Mouse (Mus musculus) embryonic facial prominence, embryonic 15.5 days (tissue): ENCODE measurements around the gene Sec13. TPM values are rescaled to one million over a fixed set of nuclear protein-coding genes. Genes with fewer than 3 reads are reported as not detected.
"Not testable (repeated sequence)": the region's sequence is repeated elsewhere in the genome, so short reads cannot be mapped to it uniquely, and the experiment has no call there.

Source experiments
- ATAC-seq: fragments of 200-750 bp; cut with Nextera tagmentation; 2 replicates; pipeline ENCODE4 v1.8.0; 2017; ENCODE audit warnings: low read depth, moderate TSS enrichment; ENCODE audit not compliant: insufficient number of reproducible peaks, low FRiP score, low TSS enrichment
- H3K27ac ChIP-seq: fragments of 300-500 bp; sonication (generic); replicated peaks from 2 replicates; pipeline ENCODE4 v1.5.1; 2015; ENCODE audit warnings: mild to moderate bottlenecking, inconsistent platforms
- H3K27me3 ChIP-seq: fragments of 300-500 bp; sonication (generic); 2 replicates; pipeline ENCODE4 v1.6.1; 2015; ENCODE audit warnings: inconsistent platforms
- H3K36me3 ChIP-seq: fragments of 300-500 bp; sonication (generic); 2 replicates; pipeline ENCODE4 v1.6.1; 2015; ENCODE audit warnings: mild to moderate bottlenecking, inconsistent platforms
- H3K4me1 ChIP-seq: fragments of 300-500 bp; sonication (generic); 2 replicates; pipeline ENCODE4 v1.6.1; 2015; ENCODE audit warnings: inconsistent platforms
- H3K4me2 ChIP-seq: fragments of 300-500 bp; sonication (generic); replicated peaks from 2 replicates; pipeline ENCODE4 v1.6.1; 2015; ENCODE audit warnings: mild to moderate bottlenecking, inconsistent platforms
- H3K4me3 ChIP-seq: fragments of 300-500 bp; sonication (generic); replicated peaks from 2 replicates; pipeline ENCODE4 v1.5.1; 2015; ENCODE audit warnings: mild to moderate bottlenecking, inconsistent platforms
- H3K9ac ChIP-seq: fragments of 300-500 bp; sonication (generic); 2 replicates; pipeline ENCODE4 v1.6.1; 2015; ENCODE audit warnings: inconsistent platforms
- H3K9me3 ChIP-seq: fragments of 300-500 bp; sonication (generic); replicated peaks from 2 replicates; pipeline ENCODE4 v1.6.1; 2016; ENCODE audit warnings: inconsistent platforms
- WGBS: fragments of 180-500 bp; shearing (Covaris S2); methylation state at CpG from one replicate; pipeline ENCODE4 v1.1.7; 2015; 5-methylcytosine and 5-hydroxymethylcytosine counted together
- polyA plus RNA-seq: library from polyadenylated mRNA; unstranded; fragments of >200 nt; fragmentation: Nextera tagmentation; extraction: Ambion mirVana; gene quantifications from 2 replicates; pipeline ENCODE4 v1.2.1, GENCODE M21; 2015

Sec13 gene
- polyA plus RNA-seq, 1 experiment from 2014 or later: 283 TPM

DNA sequence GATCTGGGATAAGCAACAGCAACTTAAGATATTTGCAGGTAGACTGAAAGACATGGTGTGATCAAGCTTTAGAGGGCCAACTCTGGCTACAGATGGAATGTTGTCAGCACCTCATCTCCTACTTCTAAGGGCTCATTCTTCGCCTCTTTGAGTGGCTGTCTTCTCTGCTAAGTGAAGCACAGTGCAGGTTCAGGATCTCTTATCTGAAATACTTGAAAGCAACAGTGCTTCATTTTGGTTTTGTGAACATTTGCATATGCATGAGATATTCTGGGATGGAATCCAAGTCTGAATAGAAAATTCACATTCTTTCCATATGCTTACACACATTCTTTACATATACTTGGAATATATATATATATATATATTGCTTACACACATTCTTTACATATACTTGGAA, 1.8 kb upstream of the Sec13 start:
- no peak for ATAC-seq
- no peak overlapping the region for H3K4me3 ChIP-seq
- H3K4me1 ChIP-seq: peaks cover 14% of the 10 kb centered on the region
- H3K9me3 ChIP-seq: no peaks in the 10 kb centered on the region
- H3K9ac ChIP-seq: no peak overlapping the region
- H3K4me2 ChIP-seq: no peak overlapping the region
- H3K36me3 ChIP-seq: peaks cover 12% of the 10 kb centered on the region
- peaks cover 6% of the 10 kb centered on the region for H3K27me3 ChIP-seq
- no peak overlapping the region for H3K27ac ChIP-seq
- WGBS: 84% methylated on average over 1 of the region's 1 CpGs

DNA sequence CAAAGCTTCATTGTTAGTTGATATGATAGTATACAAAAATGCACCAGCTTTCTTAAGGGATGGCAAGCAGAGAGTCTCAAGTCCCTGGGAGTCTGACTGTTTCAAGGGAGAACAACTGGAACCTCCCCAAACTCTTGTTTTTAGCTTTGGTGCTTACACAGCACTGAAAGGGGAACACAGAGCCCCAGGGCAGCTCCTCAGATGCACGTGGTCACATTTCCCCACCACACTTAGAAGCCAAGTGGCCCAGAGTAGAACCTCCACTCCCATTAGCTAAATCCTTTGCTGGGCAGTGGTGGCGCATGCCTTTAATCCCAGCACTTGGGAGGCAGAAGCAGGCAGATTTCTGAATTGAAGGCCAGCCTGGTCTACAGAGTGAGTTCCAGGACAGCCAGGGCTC, 882 bp upstream of the Sec13 start:
- Histone ChIP-seq H3K4me1 (peaks cover 14% of the 10 kb centered on the region), H3K36me3 (peaks cover 20% of the 10 kb centered on the region), H3K4me3 (no peak overlapping the region), H3K9ac (no peak overlapping the region), H3K27ac (no peak overlapping the region), H3K9me3 (no peaks in the 10 kb centered on the region), H3K4me2 (no peak overlapping the region), H3K27me3 (peaks cover 3% of the 10 kb centered on the region)
- 67% methylated on average over 2 of the region's 2 CpGs for WGBS
- no peak for ATAC-seq

DNA sequence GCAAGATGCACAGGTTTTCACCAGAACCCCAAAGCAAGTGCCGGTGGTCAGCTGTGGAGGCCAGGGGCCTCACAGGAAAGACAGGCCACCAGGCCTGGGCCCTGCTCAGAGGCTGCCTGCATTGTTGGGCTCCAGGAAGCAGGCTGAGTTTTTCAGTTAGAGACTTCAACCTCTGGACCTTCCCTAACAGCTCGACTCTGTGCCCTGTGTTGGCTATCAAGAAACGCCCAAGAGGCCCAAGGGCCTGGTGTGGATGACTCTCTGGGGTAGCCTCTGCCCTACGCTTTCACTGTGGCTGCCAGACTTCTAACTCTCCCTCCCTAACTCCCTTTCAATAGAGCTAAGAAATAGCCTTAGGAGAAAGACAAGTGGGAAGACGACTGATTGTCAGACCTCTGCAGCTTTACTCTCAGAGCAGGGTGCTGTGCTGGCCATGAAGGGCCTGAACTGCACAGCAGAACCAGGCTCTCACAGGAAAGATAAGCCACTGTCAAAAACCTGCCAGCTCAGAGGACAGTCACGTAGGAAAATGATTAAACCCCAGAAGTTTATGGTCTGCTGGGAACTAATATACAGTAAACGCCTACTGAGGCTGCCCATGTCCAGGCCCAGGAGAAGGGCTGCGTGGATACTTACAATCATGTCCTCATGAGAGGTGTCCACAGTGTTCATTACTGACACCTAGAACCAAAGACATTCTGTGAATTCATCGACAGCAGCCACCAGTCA, 3.1 kb downstream of the Sec13 start:
- no peak overlapping the region for H3K27ac ChIP-seq
- no peak overlapping the region for H3K4me3 ChIP-seq
- peaks cover 56% of the 10 kb centered on the region for H3K36me3 ChIP-seq
- no peaks in the 10 kb centered on the region for H3K27me3 ChIP-seq
- 88% methylated on average over 9 of the region's 9 CpGs for WGBS
- no peak for ATAC-seq
- H3K4me2 ChIP-seq: no peak overlapping the region
- H3K9me3 ChIP-seq: no peaks in the 10 kb centered on the region
- no peak overlapping the region for H3K9ac ChIP-seq
- peaks cover 14% of the 10 kb centered on the region for H3K4me1 ChIP-seq

GRCm38 (mm10) chr6:113731296-113731695, 9.2 kb downstream of the Sec13 start:
- WGBS: 90% methylated on average over 3 of the region's 3 CpGs
- H3K36me3 ChIP-seq: peaks cover 96% of the 10 kb centered on the region

GRCm38 (mm10) chr6:113728181-113728580, 12.4 kb downstream of the Sec13 start:
- no peaks in the 10 kb centered on the region for H3K9me3 ChIP-seq
- WGBS: 90% methylated on average over 7 of the region's 7 CpGs

More at GRCm38 (mm10) chr6:113731296-113731695, 9.2 kb downstream of the Sec13 start:
- Histone ChIP-seq H3K9ac (no peak overlapping the region), H3K4me2 (no peak overlapping the region), H3K9me3 (no peaks in the 10 kb centered on the region), H3K4me3 (no peak overlapping the region), H3K27me3 (no peaks in the 10 kb centered on the region), H3K4me1 (no peaks in the 10 kb centered on the region), H3K27ac (no peak overlapping the region)
- no peak for ATAC-seq

GRCm38 (mm10) chr6:113721061-113721460, 19.5 kb downstream of the Sec13 start:
- Histone ChIP-seq H3K4me3 (no peak overlapping the region), H3K36me3 (peaks cover 60% of the 10 kb centered on the region), H3K9ac (no peak overlapping the region), H3K27ac (no peak overlapping the region), H3K27me3 (no peaks in the 10 kb centered on the region), H3K4me2 (no peak overlapping the region), H3K4me1 (no peaks in the 10 kb centered on the region), H3K9me3 (no peaks in the 10 kb centered on the region)
- WGBS: 85% methylated on average over 4 of the region's 4 CpGs
- no peak for ATAC-seq

More at GRCm38 (mm10) chr6:113728181-113728580, 12.4 kb downstream of the Sec13 start:
- no peak overlapping the region for H3K9ac ChIP-seq
- no peak overlapping the region for H3K27ac ChIP-seq
- no peaks in the 10 kb centered on the region for H3K4me1 ChIP-seq
- no peak overlapping the region for H3K4me2 ChIP-seq
- H3K4me3 ChIP-seq: no peak overlapping the region
- ATAC-seq: no peak
- H3K27me3 ChIP-seq: no peaks in the 10 kb centered on the region
- peaks cover 94% of the 10 kb centered on the region for H3K36me3 ChIP-seq

DNA sequence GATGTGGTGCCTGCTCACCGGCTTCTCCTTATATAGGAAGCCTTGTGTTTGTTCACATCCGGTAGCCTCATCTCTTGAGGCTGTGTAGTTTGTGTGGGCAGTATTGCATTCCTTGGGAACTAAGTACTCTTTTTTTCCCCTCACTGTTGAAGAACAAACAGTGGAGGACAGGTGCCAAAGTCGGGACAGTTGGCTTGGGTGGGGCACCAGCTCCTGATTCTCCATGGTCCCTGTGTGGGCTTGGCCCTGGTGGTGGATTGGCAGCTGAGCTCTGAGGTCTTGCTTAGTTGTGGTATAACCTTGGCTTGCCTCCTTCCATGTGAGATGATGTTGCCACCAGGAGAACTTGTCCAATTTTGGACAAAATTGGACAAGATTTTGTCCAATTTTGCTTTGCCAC, 20.7 kb downstream of the Sec13 start, which contains the start of gene Ghrl:
TSS of gene Ghrl (minus strand) at position 3 of the 400 bp plus-strand sequence.
- no peaks in the 10 kb centered on the region for H3K9me3 ChIP-seq
- no peak for ATAC-seq
- 86% methylated on average over 3 of the region's 3 CpGs for WGBS
- no peaks in the 10 kb centered on the region for H3K4me1 ChIP-seq
- no peaks in the 10 kb centered on the region for H3K27me3 ChIP-seq
- H3K9ac ChIP-seq: no peak within 1 kb of the TSS
- no peak within 1 kb of the TSS for H3K4me2 ChIP-seq
- H3K36me3 ChIP-seq: peaks cover 62% of the 10 kb centered on the region
- no peak within 1 kb of the TSS for H3K27ac ChIP-seq
- H3K4me3 ChIP-seq: no peak within 1 kb of the TSS

DNA sequence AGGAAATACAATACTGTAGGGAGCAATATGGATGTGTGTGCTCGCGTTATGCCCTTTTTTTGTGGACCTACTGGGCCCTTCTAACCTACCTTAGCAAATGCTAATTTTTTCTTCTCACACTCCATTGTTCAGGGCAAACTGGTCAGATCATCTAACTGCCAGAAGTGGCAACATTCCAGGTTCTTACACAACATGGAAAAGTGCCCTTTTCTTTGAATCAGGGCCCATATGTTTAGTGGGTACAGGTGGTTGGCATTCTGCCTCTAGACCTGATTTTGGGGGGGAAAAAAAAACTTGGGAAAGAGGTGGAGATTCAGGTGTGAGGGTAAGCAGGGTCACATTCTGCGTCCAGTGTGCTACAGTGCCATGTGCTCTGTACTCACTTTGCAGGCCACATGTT, 23.0 kb downstream of the Sec13 start:
- H3K4me2 ChIP-seq: no peak overlapping the region
- H3K27me3 ChIP-seq: no peaks in the 10 kb centered on the region
- H3K36me3 ChIP-seq: peaks cover 68% of the 10 kb centered on the region
- no peak overlapping the region for H3K4me3 ChIP-seq
- no peak overlapping the region for H3K9ac ChIP-seq
- H3K9me3 ChIP-seq: no peaks in the 10 kb centered on the region
- ATAC-seq: no peak
- no peak overlapping the region for H3K27ac ChIP-seq
- WGBS: 84% methylated on average over 3 of the region's 3 CpGs
- no peaks in the 10 kb centered on the region for H3K4me1 ChIP-seq

GRCm38 (mm10) chr6:113714797-113715196, 25.7 kb downstream of the Sec13 start:
- Histone ChIP-seq H3K4me1 (no peaks in the 10 kb centered on the region), H3K9ac (no peak overlapping the region), H3K36me3 (peaks cover 79% of the 10 kb centered on the region), H3K27ac (no peak overlapping the region), H3K4me2 (no peak overlapping the region), H3K9me3 (no peaks in the 10 kb centered on the region), H3K4me3 (no peak overlapping the region), H3K27me3 (no peaks in the 10 kb centered on the region)
- ATAC-seq: no peak
- 72% methylated on average over 1 of the region's 1 CpGs for WGBS

GRCm38 (mm10) chr6:113714276-113714675, 26.3 kb downstream of the Sec13 start:
- Histone ChIP-seq H3K4me2 (no peak overlapping the region), H3K27ac (no peak overlapping the region), H3K9ac (no peak overlapping the region), H3K4me3 (no peak overlapping the region), H3K36me3 (peaks cover 84% of the 10 kb centered on the region), H3K27me3 (no peaks in the 10 kb centered on the region), H3K9me3 (no peaks in the 10 kb centered on the region), H3K4me1 (no peaks in the 10 kb centered on the region)
- ATAC-seq: no peak
- WGBS: 93% methylated on average over 2 of the region's 2 CpGs

DNA sequence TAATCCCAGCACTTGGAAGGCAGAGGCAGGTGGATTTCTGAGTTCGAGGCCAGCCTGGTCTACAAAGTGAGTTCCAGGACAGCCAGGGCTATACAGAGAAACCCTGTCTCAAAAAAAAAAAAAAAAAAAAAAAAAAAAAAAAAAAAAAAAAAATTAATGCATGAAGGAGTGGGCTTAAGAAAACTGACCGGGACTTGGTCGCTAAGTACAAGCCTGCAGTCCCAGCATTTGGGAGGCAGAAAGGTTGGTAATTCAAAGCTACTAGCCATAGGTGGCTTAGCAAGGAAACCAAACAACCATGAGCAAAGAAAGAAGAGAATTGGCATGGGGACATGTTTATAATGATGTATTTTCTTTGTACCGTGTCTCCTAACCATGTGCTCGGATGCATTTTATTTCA, 27.2 kb downstream of the Sec13 start:
- H3K27me3 ChIP-seq, H3K9ac ChIP-seq, H3K4me3 ChIP-seq, H3K4me1 ChIP-seq, H3K9me3 ChIP-seq, H3K4me2 ChIP-seq, ATAC-seq, H3K27ac ChIP-seq: not testable (repeated sequence)
- whole genome bisulfite sequencing: 85% methylated on average over 5 of the region's 5 CpGs
- H3K36me3 ChIP-seq: peaks cover 88% of the 10 kb centered on the region

DNA sequence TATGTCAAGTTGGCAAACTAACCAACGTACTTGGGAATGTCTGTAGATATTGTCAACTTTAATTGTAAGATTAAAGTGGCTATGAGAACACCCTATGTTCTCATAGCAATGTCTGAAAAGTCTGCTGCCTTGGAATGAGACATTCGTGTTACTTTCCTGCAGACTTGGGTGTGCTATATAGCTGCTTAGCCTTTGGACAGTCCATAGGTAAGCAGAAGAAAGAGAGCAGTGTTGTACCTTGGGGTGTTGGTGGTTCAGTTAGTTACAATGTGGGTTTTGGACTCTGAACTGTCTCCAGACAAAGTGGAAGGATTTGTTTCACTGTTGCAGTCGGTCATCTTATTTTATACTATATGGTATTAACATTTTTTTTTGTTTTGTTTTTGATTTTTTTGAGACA, 27.8 kb downstream of the Sec13 start:
- Histone ChIP-seq H3K27me3 (no peaks in the 10 kb centered on the region), H3K4me2 (no peak overlapping the region), H3K36me3 (peaks cover 91% of the 10 kb centered on the region), H3K4me1 (no peaks in the 10 kb centered on the region), H3K9ac (no peak overlapping the region), H3K9me3 (no peaks in the 10 kb centered on the region), H3K4me3 (no peak overlapping the region), H3K27ac (no peak overlapping the region)
- 88% methylated on average over 3 of the region's 3 CpGs for WGBS
- ATAC-seq: no peak
